27 mouse cellular contexts compared by ENCODE assay signal in genomic region chr9:123024201-123024600, GRCm38 (mm10). TPM values are rescaled to one million over a fixed set of nuclear protein-coding genes. Genes with fewer than 3 reads are reported as not detected.
DNase-seq lines count a peak whose midpoint lies in the region; ATAC-seq lines count a peak whose summit lies in the region.
"Had no signal": no experiment of that assay in that cellular context is flagged by ENCODE, and none has a peak within 500 bp of the region (broad histone marks: within the 10 kb centered on the region; RNA-seq: fewer than 3 reads in every experiment).

No protein-coding gene starts in this region.

- no peak overlapping the region for H3K27ac ChIP-seq in hindbrain, embryonic 13.5 days
- H3K27ac ChIP-seq: forebrain, embryonic 10.5 days; forebrain, embryonic 13.5 days; heart, embryonic 15.5 days; hindbrain, embryonic 15.5 days had no signal

- H3K4me3 ChIP-seq in hindbrain, embryonic 13.5 days, result no peak overlapping the region
- H3K4me3 ChIP-seq: forebrain, embryonic 10.5 days; forebrain, embryonic 13.5 days; heart, embryonic 12.5 days; heart, embryonic 15.5 days; hindbrain, embryonic 15.5 days had no signal

- no peaks in the 10 kb centered on the region for H3K36me3 ChIP-seq in hindbrain, embryonic 13.5 days
- H3K36me3 ChIP-seq: heart, embryonic 12.5 days; heart, embryonic 15.5 days; hindbrain, embryonic 15.5 days had no signal

- H3K9me3 ChIP-seq in hindbrain, embryonic 13.5 days, result no peaks in the 10 kb centered on the region
- H3K9me3 ChIP-seq: forebrain, embryonic 10.5 days; forebrain, embryonic 13.5 days; G1E; heart, embryonic 12.5 days; heart, embryonic 15.5 days; hindbrain, embryonic 15.5 days had no signal

- peaks cover 19% of the 10 kb centered on the region for H3K4me1 ChIP-seq in hindbrain, embryonic 13.5 days (replicated peaks)

- no peak overlapping the region for H3K9ac ChIP-seq in hindbrain, embryonic 13.5 days
- H3K9ac ChIP-seq: forebrain, embryonic 13.5 days; heart, embryonic 12.5 days; heart, embryonic 15.5 days; hindbrain, embryonic 15.5 days had no signal

- peak; percentile 46 to 72 for DNase-seq in adrenal gland, adult (ENCODE audit: inconsistent age in 2 of 2, low spot score in 1 of 2)
- no peak for DNase-seq in adrenal gland, postnatal 4 days (ENCODE audit: low spot score in 2 of 2)
- DNase-seq in adrenal gland, postnatal 14 days, result peak; percentile 9
- DNase-seq in adrenal gland, postnatal 10 days, result no peak
- DNase-seq in NIH3T3 (ENCODE audit: low read depth), result peak; percentile 73
- no peak for DNase-seq in urinary bladder, adult 18-20 months (ENCODE audit: low spot score in 2 of 2)
- DNase-seq: cerebellum, adult 8-10 months; cerebellum, postnatal 36 days; gastrocnemius, postnatal 10 days; gastrocnemius, postnatal 36 days; heart, adult 11 months; kidney, adult 2 months had no signal

- 92% methylated on average over 2 of the region's 2 CpGs for WGBS in hindbrain, embryonic 13.5 days

- H3K27me3 ChIP-seq in hindbrain, embryonic 13.5 days, result no peaks in the 10 kb centered on the region
- H3K27me3 ChIP-seq: CH12.LX; forebrain, embryonic 13.5 days; heart, embryonic 12.5 days; heart, embryonic 15.5 days; hindbrain, embryonic 15.5 days had no signal

- H3K4me2 ChIP-seq in hindbrain, embryonic 13.5 days, result no peak overlapping the region
- H3K4me2 ChIP-seq: forebrain, embryonic 13.5 days; heart, embryonic 12.5 days; heart, embryonic 15.5 days; hindbrain, embryonic 15.5 days had no signal

- no peak for ATAC-seq in granulocyte monocyte progenitor cell, adult 5-6 weeks (replicated peaks; ENCODE audit: poor library complexity, severe bottlenecking)
- ATAC-seq in hindbrain, embryonic 13.5 days (ENCODE audit: low FRiP score), result no peak
- ATAC-seq: activated CD4-positive, CD25-positive, alpha-beta regulatory T cell, adult 4 months; forebrain, embryonic 13.5 days; forebrain, embryonic 16.5 days; intestine, postnatal 0 days had no signal

RNA-seq across cellular contexts. Expression of gene Tmem42, which starts 3.1 kb away (rescaled TPM):
- 10 to 100 TPM; 24.5 to 29.4 TPM for total RNA-seq in adrenal gland, postnatal 4 days (2021)
- 14.8 and 19.3 TPM in 2 replicates for total RNA-seq in adrenal gland, postnatal 14 days (2021)
- total RNA-seq in adrenal gland, postnatal 10 days (2021), result 10 to 100 TPM; 15.0 to 18.4 TPM
- total RNA-seq in granulocyte monocyte progenitor cell, adult 5-6 weeks (2014; fragmentation: Nextera tagmentation), result 8.9 and 9.7 TPM in 2 replicates
- 9.2 and 16.6 TPM in 2 replicates for total RNA-seq in granulocyte monocyte progenitor cell, adult 5-6 weeks (2017)
- 23.8 and 25.0 TPM in 2 replicates for polyA plus RNA-seq in hindbrain, embryonic 13.5 days (2015; fragmentation: Nextera tagmentation; extraction: Ambion mirVana)

RNA-seq across cellular contexts. Expression of gene Tgm4, which starts 10.3 kb away (rescaled TPM):
- 1 to 10 TPM; 1.3 to 1.4 TPM for total RNA-seq in adrenal gland, postnatal 4 days (2021)
- total RNA-seq in adrenal gland, postnatal 14 days (2021), result 0.70 and 0.86 TPM in 2 replicates
- under 1 TPM; 0.21 to 0.82 TPM for total RNA-seq in adrenal gland, postnatal 10 days (2021)
- 2.1 TPM in 1 of 2 replicates, not detected in the other for total RNA-seq in granulocyte monocyte progenitor cell, adult 5-6 weeks (2014; fragmentation: Nextera tagmentation)
- 0.05 TPM in 1 of 2 replicates, not detected in the other for total RNA-seq in granulocyte monocyte progenitor cell, adult 5-6 weeks (2017)
- polyA plus RNA-seq in hindbrain, embryonic 13.5 days (2015; fragmentation: Nextera tagmentation; extraction: Ambion mirVana), result 0.48 and 0.55 TPM in 2 replicates
- total RNA-seq: gastrocnemius, postnatal 36 days; heart, postnatal 10 days; heart, postnatal 4 days had no signal
- polyA plus RNA-seq: forebrain, embryonic 13.5 days; G1E; intestine, embryonic 14.5 days; intestine, postnatal 0 days; kidney, adult 2 months had no signal

Comparison
In these comparisons a context has a peak if more than half of its experiments do, and no peak if none do; other contexts are left out.
1. DNase-seq: peak in adrenal gland, adult (2 of 2), adrenal gland, postnatal 14 days (single experiment) and NIH3T3 (single experiment); none in adrenal gland, postnatal 4 days (0 of 2), adrenal gland, postnatal 10 days (single experiment) and urinary bladder, adult 18-20 months (0 of 2).